Mouse (Mus musculus): Measurements from ENCODE around the gene Mical3. TPM values are rescaled to one million over a fixed set of nuclear protein-coding genes. Genes with fewer than 3 reads are reported as not detected.

Gene Mical3
- polyA plus RNA-seq, 1 experiment from 2014 or later, result 51.7 TPM

DNA sequence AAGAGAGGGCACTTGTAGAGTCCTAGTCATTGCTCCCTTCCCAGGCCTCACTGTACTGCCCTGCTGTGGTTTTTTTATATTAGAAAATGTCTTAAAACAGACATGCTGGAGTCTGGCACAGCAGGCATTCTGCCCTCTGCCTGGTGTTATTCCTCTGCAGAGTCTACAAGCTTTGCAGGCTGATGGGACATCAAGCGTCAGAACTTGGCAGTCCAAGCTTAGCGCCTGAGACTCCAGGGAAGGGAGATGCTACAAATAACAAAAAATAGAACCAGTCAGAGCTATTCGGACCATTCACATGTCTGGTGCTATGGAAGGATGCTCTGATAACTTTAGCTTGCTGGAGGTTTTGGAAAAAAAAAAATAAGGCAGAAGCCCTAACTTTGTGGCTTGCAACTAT is 144.6 kb downstream of the Mical3 start:
- H3K9ac ChIP-seq (replicated peaks; ENCODE audit: low read length), result no peak overlapping the region
- no peaks in the 10 kb centered on the region for H3K4me1 ChIP-seq (ENCODE audit: control insufficient read depth, insufficient read depth, low read length)
- H3K4me3 ChIP-seq (replicated peaks; ENCODE audit: low read depth, low read length), result no peak overlapping the region
- no peak for DNase-seq
- peaks cover 22% of the 10 kb centered on the region for H3K36me3 ChIP-seq (ENCODE audit: control insufficient read depth, insufficient read depth, low read length)
- no peaks in the 10 kb centered on the region for H3K27me3 ChIP-seq (ENCODE audit: control insufficient read depth, insufficient read depth, low read length)
- ATAC-seq (ENCODE audit: low FRiP score, low TSS enrichment), result no peak
- no peaks in the 10 kb centered on the region for H3K9me3 ChIP-seq (ENCODE audit: control insufficient read depth, low read length)
- no peak overlapping the region for H3K27ac ChIP-seq (replicated peaks; ENCODE audit: low read depth, low read length)
- 95% methylated on average over 3 of the region's 3 CpGs for WGBS
- no peak overlapping the region for H3K4me2 ChIP-seq (ENCODE audit: low read length)

DNA sequence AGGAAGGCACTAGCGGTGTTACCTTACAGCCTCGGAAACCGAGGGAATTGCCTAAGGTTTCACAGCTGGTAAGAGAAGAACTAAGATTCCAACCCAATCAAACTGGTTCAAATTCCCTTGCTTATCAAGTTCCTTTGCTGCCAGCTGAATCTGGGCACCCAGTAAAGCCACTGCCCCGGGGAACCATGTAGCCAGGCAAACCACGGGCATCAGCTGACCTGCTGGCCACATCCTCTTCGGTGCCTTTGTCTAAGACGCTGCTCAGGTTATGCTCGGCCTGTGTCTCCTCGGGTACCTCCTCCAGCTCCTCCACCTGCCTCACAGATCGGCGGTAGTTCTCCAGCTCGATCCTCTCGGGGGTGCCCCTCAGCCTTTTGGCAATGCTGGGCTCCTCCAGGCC is 148.5 kb downstream of the Mical3 start:
- no peak for ATAC-seq (ENCODE audit: low FRiP score, low TSS enrichment)
- H3K4me1 ChIP-seq (ENCODE audit: control insufficient read depth, insufficient read depth, low read length), result no peaks in the 10 kb centered on the region
- no peak for DNase-seq
- no peaks in the 10 kb centered on the region for H3K9me3 ChIP-seq (ENCODE audit: control insufficient read depth, low read length)
- peaks cover 41% of the 10 kb centered on the region for H3K36me3 ChIP-seq (ENCODE audit: control insufficient read depth, insufficient read depth, low read length)
- H3K9ac ChIP-seq (replicated peaks; ENCODE audit: low read length), result no peak overlapping the region
- WGBS, result 96% methylated on average over 13 of the region's 13 CpGs
- no peak overlapping the region for H3K27ac ChIP-seq (replicated peaks; ENCODE audit: low read depth, low read length)
- no peaks in the 10 kb centered on the region for H3K27me3 ChIP-seq (ENCODE audit: control insufficient read depth, insufficient read depth, low read length)
- no peak overlapping the region for H3K4me3 ChIP-seq (replicated peaks; ENCODE audit: low read depth, low read length)
- H3K4me2 ChIP-seq (ENCODE audit: low read length), result no peak overlapping the region

DNA sequence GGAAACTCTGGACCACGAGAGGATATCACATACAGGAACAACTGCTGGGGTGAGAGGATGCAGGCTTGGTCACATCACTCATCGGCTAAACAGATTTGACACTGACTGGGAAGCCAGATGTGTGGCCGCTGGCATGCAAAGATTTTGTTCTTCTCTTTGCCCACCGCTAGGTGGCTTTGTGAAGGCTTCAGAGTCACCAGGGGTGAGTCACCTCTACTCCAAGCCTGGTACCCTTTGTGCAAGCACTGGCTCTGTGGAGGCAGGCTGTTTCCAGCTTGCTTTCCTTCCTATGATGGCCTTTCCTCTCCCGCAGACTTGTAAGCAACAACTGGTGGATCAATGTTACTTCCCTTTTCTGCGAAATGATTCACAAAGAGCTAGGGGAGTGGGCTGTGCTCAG is 149.3 kb downstream of the Mical3 start:
- Histone ChIP-seq H3K27me3 (ENCODE audit: control insufficient read depth, insufficient read depth, low read length) (no peaks in the 10 kb centered on the region), H3K9me3 (ENCODE audit: control insufficient read depth, low read length) (no peaks in the 10 kb centered on the region), H3K36me3 (ENCODE audit: control insufficient read depth, insufficient read depth, low read length) (peaks cover 41% of the 10 kb centered on the region), H3K4me2 (ENCODE audit: low read length) (no peak overlapping the region), H3K4me3 (replicated peaks; ENCODE audit: low read depth, low read length) (no peak overlapping the region), H3K27ac (replicated peaks; ENCODE audit: low read depth, low read length) (no peak overlapping the region), H3K4me1 (ENCODE audit: control insufficient read depth, insufficient read depth, low read length) (no peaks in the 10 kb centered on the region), H3K9ac (replicated peaks; ENCODE audit: low read length) (no peak overlapping the region)
- ATAC-seq (ENCODE audit: low FRiP score, low TSS enrichment) (no peak), DNase-seq (peak; percentile 47)
- 68% methylated on average over 6 of the region's 6 CpGs for WGBS

DNA sequence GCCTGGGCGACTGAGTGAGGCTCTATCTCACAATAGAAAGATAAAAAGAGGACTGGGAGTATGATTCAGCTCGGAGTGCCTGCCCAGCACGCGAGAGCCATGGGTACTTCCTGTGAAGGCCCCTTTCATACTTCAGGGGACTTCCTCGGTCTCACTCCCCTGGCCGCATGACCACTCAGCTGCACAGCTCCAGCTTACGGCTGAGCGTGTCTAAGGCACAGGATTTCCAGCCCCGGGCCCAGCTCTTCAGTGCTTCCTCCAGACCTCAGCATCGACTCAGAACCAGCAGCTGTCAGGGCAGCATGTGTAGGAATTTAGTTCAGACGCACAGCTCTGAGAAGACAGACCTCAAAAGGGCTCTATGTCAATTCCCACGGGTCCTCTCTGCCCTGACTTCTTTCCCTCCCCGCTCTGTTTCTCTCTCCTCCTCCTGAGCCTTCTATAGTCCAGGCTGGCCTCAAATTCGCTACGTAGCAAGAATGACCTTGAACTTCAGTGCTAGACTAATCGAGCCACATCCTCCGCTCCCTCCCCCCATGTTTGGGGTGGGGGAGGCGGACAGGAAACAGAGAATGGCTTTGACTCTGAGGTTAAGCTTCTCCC is 152.7 kb downstream of the Mical3 start:
- Histone ChIP-seq H3K4me2 (ENCODE audit: low read length) (no peak overlapping the region), H3K27me3 (ENCODE audit: control insufficient read depth, insufficient read depth, low read length) (no peaks in the 10 kb centered on the region), H3K4me3 (replicated peaks; ENCODE audit: low read depth, low read length) (no peak overlapping the region), H3K27ac (replicated peaks; ENCODE audit: low read depth, low read length) (no peak overlapping the region), H3K9me3 (ENCODE audit: control insufficient read depth, low read length) (no peaks in the 10 kb centered on the region), H3K9ac (replicated peaks; ENCODE audit: low read length) (no peak overlapping the region), H3K36me3 (ENCODE audit: control insufficient read depth, insufficient read depth, low read length) (peaks cover 39% of the 10 kb centered on the region), H3K4me1 (ENCODE audit: control insufficient read depth, insufficient read depth, low read length) (no peaks in the 10 kb centered on the region)
- ATAC-seq (ENCODE audit: low FRiP score, low TSS enrichment), result no peak
- 60% methylated on average over 18 of the region's 18 CpGs for WGBS
- DNase-seq, result peak; percentile 34

DNA sequence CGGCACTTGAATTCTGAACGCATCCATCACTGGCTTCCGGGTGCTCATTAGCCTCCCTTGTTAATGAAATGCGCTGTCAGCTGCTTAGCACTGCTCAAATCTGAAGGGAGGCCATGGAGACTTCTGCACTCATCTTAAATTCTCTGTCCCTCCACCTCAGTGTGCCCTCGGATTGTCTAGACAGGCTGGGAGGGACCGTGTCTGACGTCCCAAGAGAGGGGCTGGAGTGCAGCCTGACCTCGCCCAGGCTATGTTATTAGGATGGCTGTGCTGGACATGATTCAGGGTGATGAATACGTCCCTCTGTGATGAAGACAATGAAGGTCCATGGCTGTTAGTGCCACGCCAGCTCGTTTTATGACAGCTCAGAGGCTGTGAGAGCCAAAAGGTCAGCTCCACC is 153.8 kb downstream of the Mical3 start:
- Histone ChIP-seq H3K4me1 (ENCODE audit: control insufficient read depth, insufficient read depth, low read length) (no peaks in the 10 kb centered on the region), H3K9me3 (ENCODE audit: control insufficient read depth, low read length) (no peaks in the 10 kb centered on the region), H3K9ac (replicated peaks; ENCODE audit: low read length) (no peak overlapping the region), H3K36me3 (ENCODE audit: control insufficient read depth, insufficient read depth, low read length) (peaks cover 42% of the 10 kb centered on the region), H3K27ac (replicated peaks; ENCODE audit: low read depth, low read length) (no peak overlapping the region; the same call in 1 of the 2 replicates), H3K4me2 (ENCODE audit: low read length) (no peak overlapping the region), H3K4me3 (replicated peaks; ENCODE audit: low read depth, low read length) (no peak overlapping the region), H3K27me3 (ENCODE audit: control insufficient read depth, insufficient read depth, low read length) (no peaks in the 10 kb centered on the region)
- ATAC-seq (ENCODE audit: low FRiP score, low TSS enrichment) (no peak), DNase-seq (peak; percentile 21)
- 38% methylated on average over 11 of the region's 11 CpGs for WGBS

DNA sequence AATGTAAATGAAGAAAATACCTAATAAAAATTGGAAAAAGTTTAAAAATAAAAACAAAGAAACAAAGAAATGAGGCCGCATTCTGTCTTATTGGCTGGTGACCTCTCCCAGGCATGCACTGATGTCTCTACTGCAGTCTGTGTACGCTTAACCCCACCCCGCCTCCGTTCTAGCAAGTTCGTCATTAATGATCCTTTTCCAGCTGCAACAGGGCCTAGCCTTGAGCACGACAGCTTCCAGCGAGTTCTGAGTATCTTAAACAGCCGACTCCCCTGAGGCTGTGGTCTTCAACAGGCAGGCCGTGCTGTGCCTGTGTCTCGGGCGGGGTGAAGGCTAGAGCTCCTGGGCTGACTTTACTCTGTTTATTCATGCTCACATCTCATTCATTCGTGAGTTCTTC is 154.7 kb downstream of the Mical3 start:
- Histone ChIP-seq H3K4me2 (ENCODE audit: low read length) (no peak overlapping the region), H3K4me1 (ENCODE audit: control insufficient read depth, insufficient read depth, low read length) (no peaks in the 10 kb centered on the region)
- 76% methylated on average over 12 of the region's 12 CpGs for WGBS

DNA sequence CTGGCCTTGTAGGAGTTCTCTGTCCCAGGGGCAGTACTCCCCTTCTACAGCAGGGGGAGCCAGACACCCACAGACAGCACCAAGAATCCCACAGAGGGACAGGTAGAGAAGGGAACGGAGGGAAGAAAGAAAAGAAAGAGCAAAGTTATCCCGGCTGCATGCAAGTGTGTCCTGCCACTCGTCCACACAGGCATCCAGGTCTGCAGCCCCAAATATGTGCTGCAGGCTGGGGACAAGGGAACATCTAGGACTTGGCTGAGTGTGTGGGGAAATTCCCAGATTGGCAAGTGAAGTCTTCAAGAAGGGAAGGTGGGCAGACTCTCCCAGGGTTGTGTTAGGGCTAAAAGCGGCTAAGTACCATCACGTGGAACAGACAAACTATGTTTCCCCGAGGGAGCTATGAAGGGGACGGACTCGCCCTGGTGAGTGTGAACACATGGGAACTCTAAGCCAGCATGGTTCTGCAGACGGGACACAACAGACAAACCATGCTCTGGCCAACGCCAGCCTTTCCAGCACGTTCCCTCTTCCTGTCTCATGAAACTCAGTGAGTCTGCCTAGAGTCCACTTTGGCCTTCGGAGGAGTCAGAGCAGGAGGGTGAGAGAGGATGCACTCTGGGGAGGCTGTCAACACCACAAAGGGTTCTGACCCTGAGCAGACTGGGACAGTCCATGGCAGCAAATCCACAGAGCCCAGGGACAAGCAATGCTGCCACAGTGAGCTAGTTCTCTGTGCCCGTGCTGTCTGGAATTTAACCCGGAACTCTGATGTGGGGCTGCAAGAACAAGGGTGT is 158.8 kb downstream of the Mical3 start:
- no peaks in the 10 kb centered on the region for H3K4me1 ChIP-seq (ENCODE audit: control insufficient read depth, insufficient read depth, low read length)
- DNase-seq (peak; percentile 85), ATAC-seq (ENCODE audit: low FRiP score, low TSS enrichment) (peak; percentile 75; the same call in 1 of the 2 replicates)
- H3K27ac ChIP-seq (replicated peaks; ENCODE audit: low read depth, low read length), result no peak overlapping the region
- H3K36me3 ChIP-seq (ENCODE audit: control insufficient read depth, insufficient read depth, low read length), result peaks cover 43% of the 10 kb centered on the region
- H3K4me3 ChIP-seq (replicated peaks; ENCODE audit: low read depth, low read length), result no peak overlapping the region
- 65% methylated on average over 14 of the region's 14 CpGs for WGBS
- H3K9ac ChIP-seq (replicated peaks; ENCODE audit: low read length), result no peak overlapping the region
- no peaks in the 10 kb centered on the region for H3K27me3 ChIP-seq (ENCODE audit: control insufficient read depth, insufficient read depth, low read length)
- H3K4me2 ChIP-seq (ENCODE audit: low read length), result no peak overlapping the region
- H3K9me3 ChIP-seq (ENCODE audit: control insufficient read depth, low read length), result no peaks in the 10 kb centered on the region

More for the DNA sequence above, 154.7 kb downstream of the Mical3 start:
- DNase-seq, result no peak
- ATAC-seq (ENCODE audit: low FRiP score, low TSS enrichment), result no peak
- Histone ChIP-seq H3K9ac (replicated peaks; ENCODE audit: low read length) (no peak overlapping the region), H3K36me3 (ENCODE audit: control insufficient read depth, insufficient read depth, low read length) (peaks cover 40% of the 10 kb centered on the region), H3K9me3 (ENCODE audit: control insufficient read depth, low read length) (no peaks in the 10 kb centered on the region), H3K27me3 (ENCODE audit: control insufficient read depth, insufficient read depth, low read length) (no peaks in the 10 kb centered on the region), H3K4me3 (replicated peaks; ENCODE audit: low read depth, low read length) (no peak overlapping the region), H3K27ac (replicated peaks; ENCODE audit: low read depth, low read length) (no peak overlapping the region)

DNA sequence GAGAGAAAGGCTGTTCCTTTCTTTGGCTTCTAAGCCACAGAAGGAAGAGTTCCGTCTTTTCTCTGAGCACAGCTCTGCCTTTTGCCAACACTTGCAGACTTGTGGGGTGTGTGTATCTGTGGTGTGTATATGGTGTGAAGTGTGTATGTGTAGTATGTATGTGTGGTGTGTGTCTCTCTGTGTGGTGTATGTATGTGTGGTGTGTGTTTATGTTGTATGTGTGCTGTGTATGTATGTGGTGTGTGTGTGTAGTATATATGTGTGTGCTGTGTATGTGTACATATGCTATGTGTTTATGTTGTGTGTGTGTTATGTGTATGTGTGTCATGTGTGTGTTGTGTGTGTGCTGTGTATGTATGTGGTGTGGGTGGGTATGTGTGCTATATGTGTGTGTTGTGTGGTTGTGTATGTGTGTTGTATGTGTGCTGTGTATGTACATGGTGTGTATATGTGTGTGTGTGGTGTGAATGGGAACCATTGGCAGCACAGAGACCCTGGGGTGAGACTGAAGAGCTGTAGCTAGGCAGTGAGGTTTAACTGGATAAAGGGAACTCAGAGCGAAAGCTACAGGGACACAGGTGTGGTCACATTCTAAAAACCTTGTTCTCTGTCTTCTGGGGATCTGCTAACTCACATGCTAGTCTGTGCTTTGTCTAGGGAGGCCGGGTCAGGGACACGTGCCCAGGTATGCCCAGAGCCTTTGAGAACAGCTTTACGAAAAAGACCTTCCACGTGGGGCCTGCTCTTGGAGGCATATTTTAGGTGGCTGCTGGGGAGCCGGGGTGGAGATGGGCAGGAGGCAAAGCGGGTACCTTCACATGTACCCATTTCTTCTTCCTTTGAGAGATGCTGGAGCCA is 159.6 kb downstream of the Mical3 start:
- peak; percentile 2; the same call in 1 of the 2 replicates for ATAC-seq (ENCODE audit: low FRiP score, low TSS enrichment)
- DNase-seq, result no peak
- WGBS, result 72% methylated on average over 8 of the region's 8 CpGs
- Histone ChIP-seq H3K27ac (replicated peaks; ENCODE audit: low read depth, low read length) (no peak overlapping the region), H3K9ac (replicated peaks; ENCODE audit: low read length) (no peak overlapping the region), H3K27me3 (ENCODE audit: control insufficient read depth, insufficient read depth, low read length) (no peaks in the 10 kb centered on the region), H3K4me3 (replicated peaks; ENCODE audit: low read depth, low read length) (no peak overlapping the region), H3K36me3 (ENCODE audit: control insufficient read depth, insufficient read depth, low read length) (peaks cover 43% of the 10 kb centered on the region), H3K4me1 (ENCODE audit: control insufficient read depth, insufficient read depth, low read length) (no peaks in the 10 kb centered on the region), H3K4me2 (ENCODE audit: low read length) (no peak overlapping the region), H3K9me3 (ENCODE audit: control insufficient read depth, low read length) (no peaks in the 10 kb centered on the region)

Data from midbrain, embryonic 14.5 days (tissue).